Mouse (Mus musculus): ENCODE data around the gene Nme7.

The Nme7 gene

DNA sequence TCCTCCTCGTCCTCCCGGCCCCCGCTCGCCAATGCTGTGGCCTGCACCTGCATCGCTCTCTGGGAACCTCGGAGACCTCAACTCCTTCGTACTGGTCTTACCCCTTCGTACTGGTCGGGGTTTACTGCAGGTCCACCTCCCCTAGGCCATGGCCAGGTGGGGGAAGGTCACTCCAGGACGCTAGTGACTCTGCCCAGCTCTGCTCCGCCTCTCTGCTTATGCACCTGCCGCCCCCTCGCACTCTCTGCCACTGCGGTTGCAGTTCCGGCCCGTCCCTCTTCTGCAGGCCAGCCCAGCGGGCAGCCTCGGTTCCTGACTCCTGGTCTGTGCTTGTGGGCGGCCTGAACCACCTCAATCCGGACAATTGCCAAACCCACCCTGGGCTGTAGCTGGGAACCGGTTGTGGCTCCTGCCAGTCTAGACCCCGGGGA, 154.7 kb downstream of the Nme7 start:
- in situ Hi-C loops (cut with MboI): no loop called here

DNA sequence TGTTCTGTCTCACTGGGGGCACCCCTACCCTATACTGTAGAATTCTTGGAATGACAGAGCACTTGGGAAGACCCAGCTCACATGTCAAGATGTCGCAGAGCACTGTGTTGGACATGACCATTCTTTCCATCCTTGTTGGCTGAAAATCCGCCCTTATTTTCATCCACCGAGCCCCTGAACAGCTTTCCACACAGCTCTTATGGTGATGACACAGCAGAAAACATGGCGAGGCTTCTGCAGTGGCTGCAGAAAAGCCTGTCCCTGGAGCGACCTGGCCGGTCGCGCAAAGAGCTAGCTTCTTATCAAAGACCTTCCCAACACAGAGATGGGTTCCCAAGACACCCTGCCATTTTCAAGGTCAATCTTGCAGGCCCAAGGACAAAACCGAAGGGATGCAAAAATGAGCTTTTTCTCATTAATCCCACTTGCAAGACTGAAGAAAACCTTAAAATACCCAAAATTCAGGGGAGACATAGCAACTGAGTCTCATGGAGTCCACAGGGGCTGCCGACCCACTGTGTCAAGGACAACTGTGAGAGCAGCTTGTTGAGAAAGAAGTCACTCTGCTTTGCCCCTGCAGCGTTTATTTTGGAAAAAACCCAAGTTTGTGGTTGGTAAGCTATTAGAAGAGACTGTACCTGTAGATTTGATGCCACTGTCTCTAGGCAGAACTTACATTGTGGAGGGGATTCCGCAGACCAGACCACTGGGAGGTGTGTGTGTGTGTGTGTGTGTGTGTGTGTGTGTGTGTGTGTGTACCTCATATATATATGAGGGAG, 155.4 kb downstream of the Nme7 start:
- in situ Hi-C loops (cut with MboI): no loop called here

DNA sequence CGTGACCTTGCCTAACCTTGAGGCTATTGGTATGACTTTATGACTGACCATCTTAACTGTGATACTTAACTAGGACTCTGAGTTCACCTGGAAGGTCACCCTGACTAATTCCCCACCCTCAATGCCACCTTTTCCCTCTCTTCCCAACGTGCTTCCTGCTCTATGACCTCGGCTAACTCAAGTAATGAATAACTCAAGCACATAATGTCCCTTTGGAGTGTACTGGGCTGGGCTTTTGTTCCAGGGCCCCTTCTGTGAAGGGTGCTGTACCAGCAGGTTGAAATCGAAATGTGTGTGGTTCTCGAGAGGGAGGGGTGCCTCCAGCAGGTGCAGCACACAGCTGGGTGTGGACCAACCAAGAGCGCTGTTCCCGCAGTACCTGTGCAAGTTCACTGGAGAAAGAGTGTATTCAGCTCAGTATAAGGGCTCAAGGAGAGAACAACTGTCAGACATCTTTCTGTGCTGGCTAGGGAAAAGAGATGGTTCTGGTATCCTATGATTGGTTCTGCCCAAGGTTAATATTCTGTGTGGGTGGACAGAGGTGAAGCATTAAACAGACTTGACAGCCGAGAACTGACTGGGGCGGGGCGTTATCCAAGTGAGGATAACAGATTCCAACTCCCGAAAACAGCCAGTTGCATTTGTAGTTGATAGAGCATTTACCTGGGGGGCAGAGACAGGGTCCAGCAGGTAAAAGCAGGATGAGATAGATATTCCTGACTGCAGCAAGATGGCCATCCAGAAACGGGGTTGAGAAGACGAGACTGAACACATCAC, 157.2 kb downstream of the Nme7 start:
- in situ Hi-C loops (cut with MboI): no loop called here

DNA sequence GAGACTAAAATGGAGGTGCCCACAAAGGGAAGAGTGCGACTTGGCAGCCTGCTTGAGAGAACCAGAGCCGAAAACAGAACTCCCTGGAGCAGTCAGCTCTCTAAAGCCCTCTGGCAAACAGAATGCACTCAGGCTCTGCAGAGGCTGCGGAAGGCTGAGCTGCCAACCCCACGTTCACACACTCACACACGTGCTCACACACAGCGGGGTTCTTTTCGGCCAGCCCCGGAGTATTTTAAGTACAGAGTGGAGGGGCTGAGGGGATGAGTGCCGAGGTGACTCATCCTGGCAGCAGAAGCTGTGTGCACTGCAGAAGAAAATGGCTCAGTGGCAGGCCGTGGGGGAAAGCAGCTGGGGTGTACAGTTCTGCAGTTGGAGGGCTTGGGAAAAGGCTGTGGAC, 157.8 kb downstream of the Nme7 start:
- in situ Hi-C loops (cut with MboI): no loop called here

DNA sequence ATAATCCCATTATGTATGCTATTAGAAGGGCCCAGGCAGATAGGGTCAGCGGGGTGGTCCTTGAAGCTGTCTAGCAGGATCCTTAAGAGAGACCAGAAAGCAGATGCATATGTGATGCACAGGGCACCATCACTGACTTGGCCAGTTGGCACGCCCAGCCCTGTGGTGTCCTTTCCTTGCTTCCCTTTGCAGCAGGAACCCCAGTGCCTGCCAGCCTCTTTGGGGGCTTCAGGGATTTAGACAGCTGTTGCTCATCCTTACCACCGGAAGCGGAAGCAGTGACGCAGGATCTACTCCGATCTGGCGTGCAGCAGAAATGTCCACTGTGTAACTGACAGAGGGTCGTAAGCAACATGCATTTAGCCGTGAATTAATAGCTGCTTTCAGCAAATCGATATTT, 163.5 kb downstream of the Nme7 start:
- in situ Hi-C loops (cut with MboI): no loop called here

DNA sequence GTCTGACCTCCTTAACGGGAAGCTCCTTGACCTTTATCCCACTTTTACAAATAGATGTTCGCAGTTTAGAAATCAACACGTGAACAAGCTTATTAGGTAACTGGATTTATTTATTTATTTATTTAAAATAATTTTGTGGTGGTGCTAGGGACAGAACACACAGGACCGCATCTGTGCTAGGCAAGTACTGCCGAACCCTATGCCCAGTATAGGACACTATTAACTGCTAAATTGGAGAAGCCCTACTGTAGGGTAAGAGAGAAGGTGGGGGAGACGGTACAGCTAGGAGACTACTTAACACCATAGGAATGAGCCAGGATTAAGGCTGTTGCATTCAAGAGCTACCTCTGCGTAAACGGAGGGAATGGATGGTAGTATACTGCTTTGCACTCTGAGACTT, 164.4 kb downstream of the Nme7 start:
- in situ Hi-C loops (cut with MboI): no loop called here

DNA sequence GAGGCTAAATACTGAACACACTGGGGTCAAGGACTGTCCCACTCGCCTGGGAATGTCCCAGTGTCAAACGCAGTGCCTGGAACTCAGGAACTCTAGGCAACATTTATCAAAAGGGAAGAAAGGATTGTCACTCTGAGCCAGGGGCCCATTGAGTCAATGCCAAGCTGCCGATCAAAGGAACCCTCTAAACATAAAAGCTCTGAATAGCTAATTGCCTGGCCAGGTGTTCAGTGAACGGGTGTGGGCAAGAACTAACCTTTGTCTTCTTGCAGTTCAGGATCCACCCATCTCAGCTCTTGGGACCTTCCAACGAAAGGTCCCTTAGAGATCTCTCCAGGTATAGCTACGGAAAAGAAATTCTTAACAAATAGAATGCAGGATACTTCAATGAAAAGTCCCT, 167.1 kb downstream of the Nme7 start:
- in situ Hi-C loops (cut with MboI): no loop called here

DNA sequence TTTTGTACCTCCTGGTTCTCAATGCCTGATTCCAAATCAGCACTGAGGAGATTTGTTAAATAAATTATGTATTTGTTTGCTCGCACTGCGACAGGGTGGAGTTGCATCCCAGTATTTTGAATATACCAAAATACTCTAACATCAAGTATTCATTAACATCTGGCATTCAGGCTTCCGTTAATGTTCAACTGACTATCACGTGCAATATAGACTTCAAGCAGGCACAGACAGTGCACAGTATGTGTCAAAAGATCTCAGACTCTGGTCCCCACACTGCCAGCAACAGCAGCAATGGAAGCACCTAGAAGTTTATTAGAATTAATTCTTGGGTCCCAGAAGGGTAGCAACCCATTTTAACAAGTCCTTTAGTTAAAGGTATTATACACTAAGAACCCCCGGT, 167.7 kb downstream of the Nme7 start:
- in situ Hi-C loops (cut with MboI): no loop called here

DNA sequence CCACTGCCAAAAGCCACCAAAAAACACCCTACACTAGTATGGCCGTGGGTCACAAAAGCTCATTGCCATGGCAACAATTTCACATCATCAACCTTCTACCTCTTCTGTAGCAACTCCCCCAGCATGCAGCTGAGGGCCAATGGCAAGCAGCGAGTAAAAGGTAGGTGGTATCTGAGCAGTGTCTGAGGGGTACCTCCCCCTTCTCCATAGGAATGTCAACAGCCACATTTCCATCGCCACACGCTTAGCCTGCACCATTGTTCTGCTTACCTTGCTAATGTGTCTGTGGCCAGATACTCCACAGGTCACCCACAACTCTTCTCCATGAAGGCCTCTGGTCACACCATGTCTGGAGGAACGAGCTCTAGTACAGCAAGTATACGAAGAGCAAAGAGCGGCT, 169.5 kb downstream of the Nme7 start:
- in situ Hi-C loops (cut with MboI): no loop called here

DNA sequence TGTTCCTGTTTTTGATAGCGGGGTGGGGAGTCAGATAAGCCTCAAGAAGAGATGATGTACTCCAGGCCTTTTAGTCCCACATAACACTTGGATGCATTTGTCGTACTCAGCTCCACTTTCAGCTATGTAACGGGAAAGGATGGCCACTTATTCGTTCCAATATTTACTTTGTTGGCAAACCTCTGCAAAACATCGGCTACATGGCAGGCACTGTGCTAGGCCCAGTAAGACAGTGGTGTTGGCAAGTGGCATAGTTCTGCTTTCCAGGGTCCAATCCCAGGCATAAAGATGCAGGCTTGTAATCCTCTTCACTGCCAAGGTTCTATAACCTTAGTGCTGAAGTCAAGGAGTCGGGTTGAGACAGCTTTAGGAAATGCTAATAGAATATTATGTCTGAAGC, 170.4 kb downstream of the Nme7 start:
- in situ Hi-C loops (cut with MboI): no loop called here

DNA sequence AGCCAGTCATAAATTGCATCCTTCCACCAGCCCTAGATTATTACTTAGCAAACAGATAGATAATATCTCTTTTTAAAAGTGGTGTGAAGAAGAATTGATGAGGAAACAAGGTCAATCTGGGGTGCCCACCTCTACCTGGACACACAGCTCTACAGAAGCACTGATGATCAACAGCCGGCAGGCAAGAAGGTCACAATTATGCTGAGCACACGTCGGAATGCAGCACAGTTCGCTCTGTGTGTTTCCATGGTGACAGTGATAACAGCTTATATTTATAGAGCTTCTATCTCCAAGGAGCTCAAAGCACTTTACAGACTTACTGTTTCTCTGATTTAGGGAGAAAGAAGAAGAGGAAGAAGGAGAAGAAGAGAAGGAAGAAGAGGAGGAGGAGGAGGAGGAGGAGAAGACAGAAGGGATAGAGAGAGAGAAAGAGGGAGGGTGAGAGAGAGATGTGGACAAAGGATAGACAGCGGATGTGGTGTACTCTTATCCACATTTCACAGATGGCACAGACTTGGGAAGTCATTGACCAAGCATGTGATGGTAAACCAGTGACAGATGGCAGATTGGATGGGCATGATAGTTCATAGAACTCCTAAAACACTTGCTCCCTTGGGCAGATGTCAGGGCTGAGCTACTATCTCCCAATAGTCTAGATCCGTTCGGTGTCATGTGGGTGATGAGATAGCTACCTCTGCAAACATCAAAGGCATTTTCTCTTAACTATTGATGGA, 171.0 kb downstream of the Nme7 start:
- in situ Hi-C loops (cut with MboI): no loop called here

DNA sequence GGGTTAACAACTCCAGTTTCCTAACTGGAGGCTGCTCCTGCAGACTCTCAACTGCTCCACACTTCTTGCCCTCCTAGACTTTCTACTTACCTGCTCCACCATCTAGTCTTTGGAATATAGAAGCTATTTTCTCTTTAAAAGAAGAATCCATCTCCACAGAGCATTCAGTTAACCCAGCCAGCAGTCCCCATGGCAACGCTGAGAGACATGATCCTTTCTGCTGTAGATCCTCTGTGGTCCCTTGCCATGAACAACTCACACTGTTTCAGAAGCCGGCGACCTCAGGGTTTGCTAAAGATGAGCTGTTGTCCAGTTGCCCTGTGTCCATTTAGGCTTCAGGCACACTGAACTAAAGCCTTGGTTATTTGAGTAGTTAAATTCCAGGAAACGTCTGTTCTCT, 172.0 kb downstream of the Nme7 start:
- in situ Hi-C loops (cut with MboI): no loop called here

DNA sequence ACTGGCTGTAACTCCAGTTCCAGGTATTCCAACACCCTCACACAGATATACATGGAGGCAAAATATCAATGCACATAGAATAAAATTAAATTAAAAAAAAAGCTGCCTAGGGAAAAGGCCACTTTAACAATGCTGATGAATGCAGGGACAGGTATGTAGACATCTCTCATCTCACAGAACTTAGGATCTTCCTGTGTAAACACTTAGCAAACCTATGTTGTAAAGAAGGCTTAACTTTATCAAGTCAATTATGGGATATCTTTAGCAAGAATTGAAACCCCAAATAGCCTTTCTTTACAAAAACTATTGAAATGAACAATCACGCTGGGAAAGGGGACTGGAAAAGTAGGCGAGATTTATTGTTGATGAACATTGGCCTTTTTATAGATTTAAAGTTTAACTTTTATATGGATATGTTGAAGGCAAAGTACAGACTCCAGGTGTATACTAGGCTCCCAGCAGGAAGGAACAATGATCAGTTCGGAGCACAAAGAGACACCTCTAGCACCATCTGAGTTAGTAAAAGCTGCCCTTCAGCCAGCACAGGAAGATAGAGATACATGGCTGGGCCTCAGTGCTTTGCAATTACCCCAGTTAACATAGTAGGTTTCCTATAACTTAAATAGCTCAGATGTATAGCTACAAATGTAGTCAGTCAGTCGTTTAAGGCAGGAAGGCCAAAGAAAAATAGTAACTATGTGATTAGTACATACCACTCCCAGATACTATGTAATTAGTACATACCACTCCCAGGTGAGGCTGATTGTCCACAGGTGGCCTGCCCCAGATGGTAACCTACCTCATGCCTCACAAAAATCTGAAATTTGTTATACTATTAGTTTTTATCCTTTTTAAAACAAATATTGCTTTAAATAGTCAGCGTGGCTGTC, 177.1 kb downstream of the Nme7 start:
- in situ Hi-C loops (cut with MboI): no loop called here

DNA sequence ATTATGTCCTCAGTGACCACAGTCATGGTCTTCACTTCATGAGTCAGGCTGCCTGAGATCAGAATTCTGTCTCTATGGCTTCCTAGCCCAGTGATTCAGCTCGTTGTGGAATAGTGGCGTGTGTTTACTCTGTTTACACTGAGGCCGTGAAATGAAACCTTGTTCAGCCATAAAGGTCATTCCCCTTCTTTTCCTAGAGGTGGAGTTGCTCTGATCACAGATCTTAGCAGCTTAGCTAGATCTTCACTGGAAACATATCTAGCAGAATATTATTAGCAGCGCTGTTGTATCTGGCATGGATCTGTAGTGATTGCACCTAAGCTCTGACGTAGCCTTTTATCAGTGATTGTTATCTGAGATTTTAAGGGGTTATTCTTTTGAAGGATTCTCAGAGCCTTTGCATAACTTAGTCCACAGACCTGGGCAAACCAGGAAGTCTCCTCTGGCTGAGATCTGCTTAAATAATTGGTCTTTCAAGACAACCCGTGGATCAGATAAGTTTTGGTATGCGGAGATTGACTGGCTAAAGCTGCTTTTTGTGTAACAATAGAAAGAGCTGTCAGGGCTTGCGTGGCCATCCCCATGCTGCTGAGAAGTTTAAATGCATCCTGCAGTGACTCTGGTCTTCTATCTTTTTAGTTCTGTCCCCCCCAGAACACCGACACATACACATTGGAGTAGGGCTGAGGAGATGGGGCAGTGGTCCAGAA, 177.9 kb downstream of the Nme7 start:
- in situ Hi-C loops (cut with MboI): no loop called here

DNA sequence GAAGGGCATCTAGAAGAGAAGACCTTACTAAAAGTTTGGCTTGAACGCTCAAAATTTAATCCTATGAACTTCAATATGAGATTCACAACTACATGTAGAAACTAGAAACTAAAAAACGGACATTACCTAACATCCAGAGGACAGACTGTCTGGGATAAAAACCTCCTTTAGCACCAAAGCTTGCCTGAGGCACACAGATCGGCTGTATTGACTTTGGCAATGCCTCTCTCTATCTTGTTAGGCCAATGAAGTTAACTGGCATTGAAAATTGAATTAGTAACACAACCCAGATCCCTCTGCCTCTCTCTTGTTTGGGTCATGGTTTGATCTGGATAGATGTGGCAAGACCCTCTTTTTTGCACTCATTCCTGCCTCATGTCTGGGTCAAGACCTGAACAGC, 178.9 kb downstream of the Nme7 start:
- in situ Hi-C loops (cut with MboI): no loop called here

DNA sequence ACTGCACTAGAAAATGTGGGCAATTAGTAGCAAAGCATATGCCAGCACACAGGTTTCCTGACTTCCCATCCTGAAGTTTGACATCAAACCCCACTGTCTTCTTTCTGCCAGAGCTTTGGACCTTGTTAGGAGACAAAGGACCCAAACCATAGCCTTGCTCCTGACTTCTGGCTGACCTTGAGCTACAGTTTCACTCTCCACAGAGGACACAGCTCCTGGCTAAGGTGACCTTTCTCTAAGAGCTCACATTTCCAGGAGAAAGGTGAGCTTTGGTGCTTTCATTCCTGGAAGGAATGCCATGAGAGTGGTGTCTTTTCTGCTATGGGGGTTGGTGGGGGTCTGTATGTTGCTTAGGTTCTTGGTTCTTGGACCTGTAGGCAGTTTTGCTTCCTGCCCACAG, 179.8 kb downstream of the Nme7 start:
- in situ Hi-C loops (cut with MboI): no loop called here
